Mouse (Mus musculus): ENCODE results near the gene Dok4. TPM values are rescaled to one million over a fixed set of nuclear protein-coding genes. Genes with fewer than 3 reads are reported as not detected.
A peak's percentile ranks its signal among the peaks of the same experiment; 100 is the strongest.

Gene Dok4
- polyA plus RNA-seq (2015; fragmentation: Nextera tagmentation; extraction: Ambion mirVana), result 49.4 and 49.7 TPM in 2 replicates

- Histone ChIP-seq H3K9me3 (ENCODE audit: control insufficient read depth, low read length) (no peaks in the 10 kb centered on the region), H3K36me3 (ENCODE audit: control insufficient read depth, insufficient read depth, low read length) (no peaks in the 10 kb centered on the region), H3K27me3 (ENCODE audit: control insufficient read depth, insufficient read depth, low read depth, low read length) (no peaks in the 10 kb centered on the region), H3K27ac (ENCODE audit: low read length) (peak within 1 kb of the TSS; percentile 77), H3K4me3 (ENCODE audit: low read length) (peak within 1 kb of the TSS; percentile 72), H3K4me2 (ENCODE audit: low read depth, low read length) (peak within 1 kb of the TSS; percentile 88), H3K9ac (ENCODE audit: low read length) (peak within 1 kb of the TSS; percentile 78), H3K4me1 (replicated peaks; ENCODE audit: control insufficient read depth, insufficient read depth, low read length) (peaks cover 31% of the 10 kb centered on the region)
- peak; percentile 89 for ATAC-seq (ENCODE audit: low read depth)
- under 1% methylated on average over 30 of the region's 37 CpGs for WGBS
Measured at GRCm38 (mm10) chr8:94876197-94876730, at the start of gene Dok4. Gene Dok4 (minus strand): TSS chr8:94876330.

- no peak for ATAC-seq (ENCODE audit: low read depth)
Measured at GRCm38 (mm10) chr8:94923405-94923804, 47.3 kb upstream of the Dok4 start, which contains the start of gene Adgrg5. Gene Adgrg5 (plus strand): TSS chr8:94923694.

GRCm38 (mm10) chr8:94922602-94923001, 46.5 kb upstream of the Dok4 start:
- H3K9me3 ChIP-seq (ENCODE audit: control insufficient read depth, low read length), result no peaks in the 10 kb centered on the region
- no peak overlapping the region for H3K4me3 ChIP-seq (ENCODE audit: low read length)
- H3K9ac ChIP-seq (ENCODE audit: low read length), result no peak overlapping the region
- peaks cover 9% of the 10 kb centered on the region for H3K4me1 ChIP-seq (replicated peaks; ENCODE audit: control insufficient read depth, insufficient read depth, low read length)
- no peaks in the 10 kb centered on the region for H3K36me3 ChIP-seq (ENCODE audit: control insufficient read depth, insufficient read depth, low read length)
- WGBS, result 22% methylated on average over 8 of the region's 8 CpGs
- H3K4me2 ChIP-seq (ENCODE audit: low read depth, low read length), result no peak overlapping the region
- H3K27ac ChIP-seq (ENCODE audit: low read length), result no peak overlapping the region
- no peak for ATAC-seq (ENCODE audit: low read depth)
- H3K27me3 ChIP-seq (ENCODE audit: control insufficient read depth, insufficient read depth, low read depth, low read length), result no peaks in the 10 kb centered on the region

More at GRCm38 (mm10) chr8:94923405-94923804, 47.3 kb upstream of the Dok4 start, which contains the start of gene Adgrg5:
- no peaks in the 10 kb centered on the region for H3K36me3 ChIP-seq (ENCODE audit: control insufficient read depth, insufficient read depth, low read length)
- H3K9ac ChIP-seq (ENCODE audit: low read length), result no peak within 1 kb of the TSS
- H3K4me3 ChIP-seq (ENCODE audit: low read length), result no peak within 1 kb of the TSS
- no peaks in the 10 kb centered on the region for H3K27me3 ChIP-seq (ENCODE audit: control insufficient read depth, insufficient read depth, low read depth, low read length)
- H3K4me2 ChIP-seq (ENCODE audit: low read depth, low read length), result no peak within 1 kb of the TSS
- H3K27ac ChIP-seq (ENCODE audit: low read length), result no peak within 1 kb of the TSS
- 41% methylated on average over 7 of the region's 8 CpGs for WGBS
- peaks cover 7% of the 10 kb centered on the region for H3K4me1 ChIP-seq (replicated peaks; ENCODE audit: control insufficient read depth, insufficient read depth, low read length)
- H3K9me3 ChIP-seq (ENCODE audit: control insufficient read depth, low read length), result no peaks in the 10 kb centered on the region

- no peak overlapping the region for H3K27ac ChIP-seq (ENCODE audit: low read length)
Measured at GRCm38 (mm10) chr8:94922176-94922575, 46.0 kb upstream of the Dok4 start.

GRCm38 (mm10) chr8:94919256-94919655, 43.1 kb upstream of the Dok4 start:
- Histone ChIP-seq H3K4me3 (ENCODE audit: low read length) (no peak overlapping the region), H3K4me1 (replicated peaks; ENCODE audit: control insufficient read depth, insufficient read depth, low read length) (peaks cover 33% of the 10 kb centered on the region), H3K4me2 (ENCODE audit: low read depth, low read length) (no peak overlapping the region), H3K27me3 (ENCODE audit: control insufficient read depth, insufficient read depth, low read depth, low read length) (no peaks in the 10 kb centered on the region), H3K36me3 (ENCODE audit: control insufficient read depth, insufficient read depth, low read length) (no peaks in the 10 kb centered on the region), H3K27ac (ENCODE audit: low read length) (no peak overlapping the region), H3K9ac (ENCODE audit: low read length) (no peak overlapping the region), H3K9me3 (ENCODE audit: control insufficient read depth, low read length) (no peaks in the 10 kb centered on the region)
- no peak for ATAC-seq (ENCODE audit: low read depth)

More at GRCm38 (mm10) chr8:94922176-94922575, 46.0 kb upstream of the Dok4 start:
- peaks cover 9% of the 10 kb centered on the region for H3K4me1 ChIP-seq (replicated peaks; ENCODE audit: control insufficient read depth, insufficient read depth, low read length)
- no peak overlapping the region for H3K9ac ChIP-seq (ENCODE audit: low read length)
- no peaks in the 10 kb centered on the region for H3K36me3 ChIP-seq (ENCODE audit: control insufficient read depth, insufficient read depth, low read length)
- 58% methylated on average over 6 of the region's 6 CpGs for WGBS
- no peaks in the 10 kb centered on the region for H3K9me3 ChIP-seq (ENCODE audit: control insufficient read depth, low read length)
- no peak overlapping the region for H3K4me3 ChIP-seq (ENCODE audit: low read length)
- no peak for ATAC-seq (ENCODE audit: low read depth)
- H3K27me3 ChIP-seq (ENCODE audit: control insufficient read depth, insufficient read depth, low read depth, low read length), result no peaks in the 10 kb centered on the region
- H3K4me2 ChIP-seq (ENCODE audit: low read depth, low read length), result no peak overlapping the region

- H3K27ac ChIP-seq (ENCODE audit: low read length), result peak within 1 kb of the TSS; percentile 86
- peak within 1 kb of the TSS; percentile 82 for H3K4me3 ChIP-seq (ENCODE audit: low read length)
- peak within 1 kb of the TSS; percentile 83 for H3K4me2 ChIP-seq (ENCODE audit: low read depth, low read length)
- no peaks in the 10 kb centered on the region for H3K27me3 ChIP-seq (ENCODE audit: control insufficient read depth, insufficient read depth, low read depth, low read length)
- H3K9ac ChIP-seq (ENCODE audit: low read length), result peak within 1 kb of the TSS; percentile 91
- ATAC-seq (ENCODE audit: low read depth), result peak; percentile 69
- no peaks in the 10 kb centered on the region for H3K9me3 ChIP-seq (ENCODE audit: control insufficient read depth, low read length)
- H3K4me1 ChIP-seq (replicated peaks; ENCODE audit: control insufficient read depth, insufficient read depth, low read length), result peaks cover 44% of the 10 kb centered on the region
- H3K36me3 ChIP-seq (ENCODE audit: control insufficient read depth, insufficient read depth, low read length), result no peaks in the 10 kb centered on the region
- WGBS, result 3% methylated on average over 37 of the region's 51 CpGs
Measured at GRCm38 (mm10) chr8:94917851-94918495, 41.8 kb upstream of the Dok4 start, which contains the start of gene Ccdc102a. Gene Ccdc102a (minus strand): TSS chr8:94918098.

GRCm38 (mm10) chr8:94917352-94917751, 41.2 kb upstream of the Dok4 start:
- Histone ChIP-seq H3K36me3 (ENCODE audit: control insufficient read depth, insufficient read depth, low read length) (0 out of 2 replicates have a peak, but pooled peaks cover 2% of the 10 kb centered on the region), H3K27ac (ENCODE audit: low read length) (peak overlapping the region; percentile 86), H3K9ac (ENCODE audit: low read length) (peak overlapping the region; percentile 91), H3K27me3 (ENCODE audit: control insufficient read depth, insufficient read depth, low read depth, low read length) (no peaks in the 10 kb centered on the region), H3K9me3 (ENCODE audit: control insufficient read depth, low read length) (no peaks in the 10 kb centered on the region), H3K4me3 (ENCODE audit: low read length) (peak overlapping the region; percentile 82), H3K4me2 (ENCODE audit: low read depth, low read length) (peak overlapping the region; percentile 83), H3K4me1 (replicated peaks; ENCODE audit: control insufficient read depth, insufficient read depth, low read length) (peaks cover 40% of the 10 kb centered on the region)
- under 1% methylated on average over 27 of the region's 27 CpGs for WGBS
- peak; percentile 98 for ATAC-seq (ENCODE audit: low read depth)

- H3K4me3 ChIP-seq (ENCODE audit: low read length), result peak overlapping the region; percentile 82
- 4% methylated on average over 10 of the region's 10 CpGs for WGBS
- no peaks in the 10 kb centered on the region for H3K27me3 ChIP-seq (ENCODE audit: control insufficient read depth, insufficient read depth, low read depth, low read length)
- peaks cover 40% of the 10 kb centered on the region for H3K4me1 ChIP-seq (replicated peaks; ENCODE audit: control insufficient read depth, insufficient read depth, low read length)
- ATAC-seq (ENCODE audit: low read depth), result peak; percentile 25
- H3K9ac ChIP-seq (ENCODE audit: low read length), result peak overlapping the region; percentile 62
- no peaks in the 10 kb centered on the region for H3K9me3 ChIP-seq (ENCODE audit: control insufficient read depth, low read length)
- peak overlapping the region; percentile 83 for H3K4me2 ChIP-seq (ENCODE audit: low read depth, low read length)
- H3K27ac ChIP-seq (ENCODE audit: low read length), result peak overlapping the region; percentile 48
- H3K36me3 ChIP-seq (ENCODE audit: control insufficient read depth, insufficient read depth, low read length), result 0 out of 2 replicates have a peak, but pooled peaks cover 2% of the 10 kb centered on the region
Measured at GRCm38 (mm10) chr8:94916960-94917324, 40.8 kb upstream of the Dok4 start.

- 50% methylated on average over 9 of the region's 9 CpGs for WGBS
- peak overlapping the region; percentile 3; the same call in 1 of the 2 replicates for H3K27ac ChIP-seq (ENCODE audit: low read length)
Measured at GRCm38 (mm10) chr8:94916311-94916959, 40.3 kb upstream of the Dok4 start.

More at GRCm38 (mm10) chr8:94916311-94916959, 40.3 kb upstream of the Dok4 start:
- H3K27me3 ChIP-seq (ENCODE audit: control insufficient read depth, insufficient read depth, low read depth, low read length), result no peaks in the 10 kb centered on the region
- peaks cover 42% of the 10 kb centered on the region for H3K4me1 ChIP-seq (replicated peaks; ENCODE audit: control insufficient read depth, insufficient read depth, low read length)
- ATAC-seq (ENCODE audit: low read depth), result no peak
- peak overlapping the region; percentile 82 for H3K4me3 ChIP-seq (ENCODE audit: low read length)
- H3K4me2 ChIP-seq (ENCODE audit: low read depth, low read length), result peak overlapping the region; percentile 83
- H3K36me3 ChIP-seq (ENCODE audit: control insufficient read depth, insufficient read depth, low read length), result peaks cover 3% of the 10 kb centered on the region; the same call in 1 of the 2 replicates
- peak overlapping the region; percentile 62 for H3K9ac ChIP-seq (ENCODE audit: low read length)
- H3K9me3 ChIP-seq (ENCODE audit: control insufficient read depth, low read length), result no peaks in the 10 kb centered on the region

Measured in lung, embryonic 16.5 days (tissue).